Mouse (Mus musculus): Measurements from ENCODE around the gene Mif4gd.

DNA sequence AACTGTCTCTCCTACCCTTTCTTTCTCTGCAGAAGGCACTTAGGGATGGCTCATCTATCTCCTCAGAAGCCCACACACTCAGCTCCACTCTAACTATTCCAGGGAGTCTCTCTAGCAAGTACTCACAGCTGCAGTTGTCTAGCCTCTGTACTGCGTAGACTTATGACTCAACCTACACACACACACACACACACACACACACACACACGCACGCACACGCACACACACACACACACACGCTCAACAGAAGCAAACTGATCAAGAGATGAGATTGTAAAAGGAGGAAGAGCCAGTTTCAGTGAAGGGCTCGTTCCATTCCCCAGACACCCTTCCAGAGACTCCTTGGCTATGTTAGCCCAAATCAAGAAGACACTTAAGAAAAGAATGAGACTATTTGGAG lies 45.8 kb upstream of the Mif4gd start:
- peak in 1 of 2 experiments; percentile 20; a peak in 1 of 4 replicates for TF ChIP-seq POLR2A (IDR thresholded peaks at IDR 0.05; ENCODE audit: control insufficient read depth in 1 of 2, insufficient read depth in 1 of 2, low read depth in 1 of 2, low read length in 2 of 2, poor library complexity in 1 of 2)
- no peak for TF ChIP-seq CTCF (IDR thresholded peaks at IDR 0.05 in 2 of 3, conservative IDR thresholded peaks at IDR 0.05 in 1 of 3; ENCODE audit: control insufficient read depth in 1 of 3, insufficient read depth in 1 of 3, low read depth in 2 of 3, low read length in 3 of 3, poor library complexity in 1 of 3, severe bottlenecking in 1 of 3)
- peak; percentile 65 to 68; a peak in 3 of 4 replicates for TF ChIP-seq EP300 (IDR thresholded peaks at IDR 0.05; ENCODE audit: low read depth in 1 of 2, low read length in 2 of 2)
- no peak for TF ChIP-seq TAL1 (IDR thresholded peaks at IDR 0.05; ENCODE audit: low read length)
- TF ChIP-seq TBP (IDR thresholded peaks at IDR 0.05; ENCODE audit: low read depth, low read length), result no peak

All from MEL (cell line).